Mouse (Mus musculus) midbrain, embryonic 15.5 days (tissue): Measurements from ENCODE around the gene Chrna1. TPM values are rescaled to one million over a fixed set of nuclear protein-coding genes. Genes with fewer than 3 reads are reported as not detected.

ENCODE experiments used
- ATAC-seq: fragments of 200-750 bp; cut with Nextera tagmentation; replicated peaks from 2 replicates; pipeline ENCODE4 v1.8.0; 2017; ENCODE audit warnings: moderate TSS enrichment
- H3K27ac ChIP-seq: fragments of 300-500 bp; sonication (generic); 2 replicates; pipeline ENCODE4 v1.5.1; 2015; ENCODE audit warnings: mild to moderate bottlenecking, inconsistent platforms
- H3K27me3 ChIP-seq: fragments of 300-500 bp; sonication (generic); replicated peaks from 2 replicates; pipeline ENCODE4 v1.6.1; 2015; ENCODE audit warnings: inconsistent platforms
- H3K36me3 ChIP-seq: fragments of 300-500 bp; sonication (generic); replicated peaks from 2 replicates; pipeline ENCODE4 v1.6.1; 2015; ENCODE audit warnings: inconsistent platforms
- H3K4me1 ChIP-seq: fragments of 300-500 bp; sonication (generic); 2 replicates; pipeline ENCODE4 v1.6.1; 2015; ENCODE audit warnings: inconsistent platforms
- H3K4me2 ChIP-seq: fragments of 300-500 bp; sonication (generic); 2 replicates; pipeline ENCODE4 v1.6.1; 2015; ENCODE audit warnings: inconsistent platforms, mild to moderate bottlenecking, moderate library complexity
- H3K4me3 ChIP-seq: fragments of 300-500 bp; sonication (generic); 2 replicates; pipeline ENCODE4 v1.5.1; 2015; ENCODE audit warnings: mild to moderate bottlenecking, inconsistent platforms
- H3K9ac ChIP-seq: fragments of 300-500 bp; sonication (generic); 2 replicates; pipeline ENCODE4 v1.6.1; 2015; ENCODE audit warnings: mild to moderate bottlenecking, inconsistent platforms
- H3K9me3 ChIP-seq: fragments of 300-500 bp; sonication (generic); 2 replicates; pipeline ENCODE4 v1.6.1; 2016; ENCODE audit warnings: inconsistent platforms
- WGBS: fragments of 180-500 bp; shearing (Covaris S2); methylation state at CpG from one replicate; pipeline ENCODE4 v1.1.7; 2015; ENCODE audit warnings: mixed read lengths; 5-methylcytosine and 5-hydroxymethylcytosine counted together
- polyA plus RNA-seq: library from polyadenylated mRNA; unstranded; fragments of >200 nt; fragmentation: Nextera tagmentation; extraction: Ambion mirVana; gene quantifications from 2 replicates; pipeline ENCODE4 v1.2.1, GENCODE M21; 2015

Gene Chrna1
- polyA plus RNA-seq, 1 experiment from 2014 or later = 0.18 TPM

GRCm38 (mm10) chr2:73607146-73607545 is 27.0 kb upstream of the Chrna1 start:
- Histone ChIP-seq H3K4me1 (peaks cover 7% of the 10 kb centered on the region; the same call in 1 of the 2 replicates), H3K9ac (no peak overlapping the region), H3K36me3 (peaks cover 3% of the 10 kb centered on the region; the same call in 1 of the 2 replicates), H3K27ac (no peak overlapping the region), H3K4me2 (no peak overlapping the region), H3K27me3 (no peaks in the 10 kb centered on the region), H3K4me3 (no peak overlapping the region), H3K9me3 (no peaks in the 10 kb centered on the region)
- ATAC-seq = no peak
- 65% methylated on average over 2 of the region's 2 CpGs for WGBS

DNA sequence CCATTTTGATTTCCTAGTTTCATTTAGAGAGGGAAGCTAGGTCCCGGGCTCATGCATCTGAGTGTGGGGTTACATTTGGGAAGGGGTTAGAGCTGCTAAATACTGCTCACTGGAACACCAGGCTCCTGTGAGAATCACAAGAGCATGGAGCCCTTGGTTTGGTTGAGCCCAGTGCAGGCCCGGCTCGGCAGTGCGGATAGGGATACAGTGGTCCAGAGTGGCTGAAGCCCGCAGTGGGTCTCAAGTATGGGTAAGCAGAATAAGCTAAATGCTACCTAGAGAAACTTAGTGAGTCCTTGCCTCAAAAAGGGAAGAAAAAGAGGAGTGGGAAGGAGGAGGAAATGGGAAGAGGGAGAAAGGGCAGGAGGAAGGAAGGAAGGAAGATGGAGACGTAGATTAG is 26.5 kb upstream of the Chrna1 start:
- H3K27ac ChIP-seq = no peak overlapping the region
- peaks cover 7% of the 10 kb centered on the region; the same call in 1 of the 2 replicates for H3K4me1 ChIP-seq
- no peak overlapping the region for H3K4me2 ChIP-seq
- peaks cover 3% of the 10 kb centered on the region; the same call in 1 of the 2 replicates for H3K36me3 ChIP-seq
- H3K9me3 ChIP-seq = no peaks in the 10 kb centered on the region
- no peak overlapping the region for H3K9ac ChIP-seq
- no peaks in the 10 kb centered on the region for H3K27me3 ChIP-seq
- ATAC-seq = no peak
- no peak overlapping the region for H3K4me3 ChIP-seq
- 90% methylated on average over 6 of the region's 6 CpGs for WGBS

DNA sequence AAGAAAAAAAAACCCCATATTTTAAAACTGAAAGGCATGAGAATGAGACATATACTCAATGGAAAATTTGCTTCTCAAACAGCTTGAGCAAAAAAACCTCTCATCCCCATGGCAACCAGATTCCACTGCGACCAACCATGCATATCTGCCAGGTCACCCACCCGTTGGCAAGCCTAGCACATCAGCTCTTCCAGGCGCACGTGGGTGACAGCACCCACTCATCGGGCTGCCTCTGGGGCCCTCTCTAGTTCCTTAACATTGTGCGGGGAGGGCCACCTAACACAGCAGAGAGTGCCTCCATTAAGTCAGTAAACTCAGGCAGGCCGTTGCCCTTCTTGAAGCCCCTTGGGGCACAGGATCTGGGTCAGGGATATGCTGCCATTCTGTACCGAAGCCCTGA is 24.9 kb upstream of the Chrna1 start:
- WGBS = 42% methylated on average over 8 of the region's 8 CpGs
- H3K4me1 ChIP-seq = peaks cover 7% of the 10 kb centered on the region; the same call in 1 of the 2 replicates
- peak; percentile 69; the same call in 1 of the 2 replicates for ATAC-seq
- no peak overlapping the region for H3K4me3 ChIP-seq
- no peak overlapping the region for H3K4me2 ChIP-seq
- H3K9ac ChIP-seq = no peak overlapping the region
- no peaks in the 10 kb centered on the region for H3K36me3 ChIP-seq
- no peaks in the 10 kb centered on the region for H3K27me3 ChIP-seq
- H3K9me3 ChIP-seq = no peaks in the 10 kb centered on the region
- H3K27ac ChIP-seq = peak overlapping the region; percentile 62

- Histone ChIP-seq H3K4me2 (no peak overlapping the region), H3K9me3 (no peaks in the 10 kb centered on the region), H3K9ac (no peak overlapping the region), H3K36me3 (no peaks in the 10 kb centered on the region), H3K27me3 (no peaks in the 10 kb centered on the region), H3K27ac (peak overlapping the region; percentile 62), H3K4me1 (peaks cover 7% of the 10 kb centered on the region; the same call in 1 of the 2 replicates), H3K4me3 (no peak overlapping the region)
- peak; percentile 61; the same call in 1 of the 2 replicates for ATAC-seq
- WGBS = 82% methylated on average over 2 of the region's 2 CpGs
Observed at GRCm38 (mm10) chr2:73604579-73604978, 24.4 kb upstream of the Chrna1 start.

GRCm38 (mm10) chr2:73600650-73601049 is 20.5 kb upstream of the Chrna1 start:
- no peak overlapping the region for H3K9ac ChIP-seq
- no peak for ATAC-seq
- 68% methylated on average over 2 of the region's 2 CpGs for WGBS
- H3K9me3 ChIP-seq = no peaks in the 10 kb centered on the region
- peaks cover 7% of the 10 kb centered on the region; the same call in 1 of the 2 replicates for H3K4me1 ChIP-seq
- no peaks in the 10 kb centered on the region for H3K27me3 ChIP-seq
- H3K4me2 ChIP-seq = no peak overlapping the region
- no peak overlapping the region for H3K4me3 ChIP-seq
- no peaks in the 10 kb centered on the region for H3K36me3 ChIP-seq
- no peak overlapping the region for H3K27ac ChIP-seq

GRCm38 (mm10) chr2:73597772-73598171 is 17.6 kb upstream of the Chrna1 start:
- Histone ChIP-seq H3K9me3 (no peaks in the 10 kb centered on the region), H3K27me3 (no peaks in the 10 kb centered on the region), H3K4me1 (no peaks in the 10 kb centered on the region), H3K9ac (no peak overlapping the region), H3K36me3 (no peaks in the 10 kb centered on the region), H3K4me2 (no peak overlapping the region), H3K4me3 (no peak overlapping the region), H3K27ac (no peak overlapping the region)
- 94% methylated on average over 11 of the region's 11 CpGs for WGBS
- no peak for ATAC-seq

GRCm38 (mm10) chr2:73596786-73597185 is 16.6 kb upstream of the Chrna1 start:
- no peaks in the 10 kb centered on the region for H3K9me3 ChIP-seq
- H3K4me2 ChIP-seq = no peak overlapping the region
- no peak overlapping the region for H3K27ac ChIP-seq
- WGBS = 27% methylated on average over 9 of the region's 9 CpGs
- no peak overlapping the region for H3K9ac ChIP-seq
- no peaks in the 10 kb centered on the region for H3K36me3 ChIP-seq
- H3K27me3 ChIP-seq = no peaks in the 10 kb centered on the region
- no peaks in the 10 kb centered on the region for H3K4me1 ChIP-seq
- ATAC-seq = no peak
- no peak overlapping the region for H3K4me3 ChIP-seq

DNA sequence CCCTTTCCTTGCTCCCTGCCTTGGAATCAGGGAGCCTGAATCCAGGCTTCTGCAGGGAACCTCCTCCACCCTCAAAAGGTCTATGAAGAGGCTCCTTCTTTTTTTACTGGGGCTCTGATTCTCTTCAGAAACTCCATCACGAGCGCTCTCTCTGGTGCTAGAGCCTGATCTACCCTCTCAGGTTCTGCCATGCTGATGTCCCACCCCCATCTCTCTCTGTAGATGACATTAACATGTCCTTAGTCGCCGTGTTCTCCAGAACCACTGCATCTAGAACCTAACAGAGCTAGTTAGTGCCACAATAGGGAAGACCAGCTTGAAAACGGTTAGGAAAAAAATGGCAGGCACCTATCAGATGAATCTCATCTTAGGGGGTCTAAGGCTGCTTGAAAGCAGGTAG is 16.2 kb upstream of the Chrna1 start:
- H3K4me2 ChIP-seq = no peak overlapping the region
- no peak overlapping the region for H3K27ac ChIP-seq
- H3K36me3 ChIP-seq = no peaks in the 10 kb centered on the region
- no peaks in the 10 kb centered on the region for H3K4me1 ChIP-seq
- H3K9ac ChIP-seq = no peak overlapping the region
- no peak for ATAC-seq
- WGBS = 81% methylated on average over 5 of the region's 5 CpGs
- no peak overlapping the region for H3K4me3 ChIP-seq
- H3K9me3 ChIP-seq = no peaks in the 10 kb centered on the region
- H3K27me3 ChIP-seq = no peaks in the 10 kb centered on the region

- 81% methylated on average over 2 of the region's 2 CpGs for WGBS
- H3K9ac ChIP-seq = no peak overlapping the region
- no peak for ATAC-seq
- H3K4me2 ChIP-seq = no peak overlapping the region
- no peak overlapping the region for H3K4me3 ChIP-seq
- H3K27me3 ChIP-seq = no peaks in the 10 kb centered on the region
- H3K27ac ChIP-seq = no peak overlapping the region
- H3K36me3 ChIP-seq = no peaks in the 10 kb centered on the region
- H3K9me3 ChIP-seq = no peaks in the 10 kb centered on the region
- H3K4me1 ChIP-seq = peaks cover 5% of the 10 kb centered on the region; the same call in 1 of the 2 replicates
Observed at GRCm38 (mm10) chr2:73593101-73593439, 12.9 kb upstream of the Chrna1 start.

DNA sequence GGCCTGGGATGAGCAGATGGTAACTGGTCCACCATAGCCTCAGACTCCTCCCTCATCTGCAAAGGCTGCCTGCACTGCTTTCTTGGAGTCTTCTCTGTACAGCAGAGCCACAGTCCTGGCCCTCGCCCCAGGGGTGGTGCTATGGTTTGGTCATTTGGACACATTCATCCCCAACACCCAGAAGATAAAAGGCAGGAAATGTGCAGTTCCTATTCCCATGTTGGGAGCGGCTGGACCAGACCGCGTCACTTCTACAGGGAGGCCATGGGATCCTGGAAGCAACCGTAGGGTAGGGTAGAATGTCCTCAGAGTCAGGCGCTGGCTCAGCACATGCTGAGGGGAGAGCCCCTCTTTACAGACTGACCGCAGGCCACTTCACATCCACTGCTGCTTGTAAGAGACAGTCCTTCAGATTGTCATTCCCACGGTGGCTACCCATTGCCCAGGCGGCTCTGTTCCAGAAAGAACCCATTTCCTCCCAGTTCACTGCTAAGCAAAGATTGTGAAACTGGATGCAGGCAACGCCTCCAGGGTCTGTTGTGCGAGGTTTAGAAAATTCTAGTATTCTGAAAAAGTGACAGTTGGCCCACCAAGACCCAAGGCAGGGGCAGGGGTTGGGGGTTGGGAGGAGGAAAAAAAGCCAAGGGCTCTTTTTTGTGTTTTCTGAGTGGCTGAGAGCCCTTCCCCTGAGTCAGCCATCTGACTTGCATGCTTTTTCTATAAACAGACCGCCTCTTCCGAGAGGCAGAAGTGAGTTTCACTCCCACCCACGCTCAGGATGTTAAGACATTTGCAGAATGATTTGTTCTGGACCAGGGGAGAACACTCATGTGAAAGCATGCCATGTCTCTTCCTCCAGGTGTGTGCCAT is 12.3 kb upstream of the Chrna1 start:
- no peak for ATAC-seq
- Histone ChIP-seq H3K9ac (no peak overlapping the region), H3K4me3 (no peak overlapping the region), H3K27me3 (no peaks in the 10 kb centered on the region), H3K4me1 (peaks cover 5% of the 10 kb centered on the region; the same call in 1 of the 2 replicates), H3K36me3 (no peaks in the 10 kb centered on the region), H3K9me3 (no peaks in the 10 kb centered on the region), H3K27ac (no peak overlapping the region), H3K4me2 (no peak overlapping the region)
- 80% methylated on average over 14 of the region's 14 CpGs for WGBS

DNA sequence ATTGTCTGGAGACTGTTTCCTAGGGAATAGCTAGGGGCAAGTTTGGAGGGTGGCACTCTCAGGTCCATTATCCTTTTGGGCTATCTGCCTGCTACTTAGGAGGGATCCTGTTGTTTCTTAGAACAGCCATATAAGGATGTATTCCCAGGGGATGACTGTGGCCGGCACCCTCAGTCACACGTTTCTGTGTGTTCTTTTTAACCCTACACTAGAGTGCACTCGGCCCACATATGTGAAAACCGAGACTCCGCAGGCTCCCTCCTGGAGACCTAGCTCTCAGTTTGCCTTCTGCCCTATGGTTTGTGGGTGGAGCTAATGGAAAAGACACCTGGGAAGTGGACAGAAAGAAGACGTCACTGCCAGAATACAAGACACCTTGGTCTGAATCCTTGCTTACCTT is 11.1 kb upstream of the Chrna1 start:
- H3K4me3 ChIP-seq = no peak overlapping the region
- no peak overlapping the region for H3K4me2 ChIP-seq
- H3K36me3 ChIP-seq = no peaks in the 10 kb centered on the region
- no peak overlapping the region for H3K9ac ChIP-seq
- peaks cover 5% of the 10 kb centered on the region; the same call in 1 of the 2 replicates for H3K4me1 ChIP-seq
- no peaks in the 10 kb centered on the region for H3K27me3 ChIP-seq
- H3K27ac ChIP-seq = no peak overlapping the region
- ATAC-seq = no peak
- WGBS = 52% methylated on average over 6 of the region's 6 CpGs
- no peaks in the 10 kb centered on the region for H3K9me3 ChIP-seq

GRCm38 (mm10) chr2:73590106-73590505 is 10.0 kb upstream of the Chrna1 start:
- no peak overlapping the region for H3K27ac ChIP-seq
- no peaks in the 10 kb centered on the region for H3K27me3 ChIP-seq
- H3K4me1 ChIP-seq = peaks cover 12% of the 10 kb centered on the region
- peak overlapping the region; percentile 16; the same call in 1 of the 2 replicates for H3K4me3 ChIP-seq
- H3K9me3 ChIP-seq = no peaks in the 10 kb centered on the region
- 20% methylated on average over 12 of the region's 12 CpGs for WGBS
- no peak overlapping the region for H3K9ac ChIP-seq
- H3K36me3 ChIP-seq = no peaks in the 10 kb centered on the region
- peak overlapping the region; percentile 44 for H3K4me2 ChIP-seq
- no peak for ATAC-seq

DNA sequence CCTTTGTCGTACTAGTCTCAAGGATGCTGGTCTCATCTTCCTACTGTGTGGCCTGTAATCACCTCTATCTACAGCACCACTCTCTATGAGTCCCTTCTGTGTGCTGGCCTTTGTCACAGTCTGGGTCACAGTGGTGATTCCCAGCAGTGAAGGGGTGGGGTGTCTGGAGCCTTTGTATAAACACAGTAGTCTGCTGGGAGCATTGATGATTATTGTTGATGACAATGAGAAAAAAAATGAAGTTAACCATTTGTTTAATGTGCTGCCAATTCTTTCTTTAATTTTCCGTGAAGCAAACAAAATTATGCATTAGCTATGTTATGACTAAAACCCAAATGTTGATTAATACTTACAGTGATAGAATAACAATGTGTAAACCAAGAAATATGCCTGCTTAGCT is 8.8 kb upstream of the Chrna1 start:
- no peaks in the 10 kb centered on the region for H3K36me3 ChIP-seq
- no peaks in the 10 kb centered on the region for H3K9me3 ChIP-seq
- H3K4me2 ChIP-seq = no peak overlapping the region
- no peak overlapping the region for H3K27ac ChIP-seq
- no peak overlapping the region for H3K9ac ChIP-seq
- no peak overlapping the region for H3K4me3 ChIP-seq
- H3K27me3 ChIP-seq = no peaks in the 10 kb centered on the region
- no peak for ATAC-seq
- H3K4me1 ChIP-seq = peaks cover 16% of the 10 kb centered on the region
- 69% methylated on average over 2 of the region's 2 CpGs for WGBS
